Comparison of ENCODE assay signal across 11 mouse cellular contexts in genomic region chr1:73364300-73364683, GRCm38 (mm10).
DNase-seq lines count a peak whose midpoint lies in the region; ATAC-seq and TF ChIP-seq lines count a peak whose summit lies in the region.
"Had no signal": no experiment of that assay in that cellular context is flagged by ENCODE, and none has a peak within 500 bp of the region (broad histone marks: within the 10 kb centered on the region; RNA-seq: fewer than 3 reads in every experiment).

No protein-coding gene starts in this region.

- no peak for DNase-seq in forebrain, embryonic 14.5 days (ENCODE audit: low spot score)
- no peak for DNase-seq in forebrain, postnatal 0 days
- no peak for DNase-seq in kidney, adult 9 months
- DNase-seq in gastrocnemius, postnatal 25 days: no peak
- no peak for DNase-seq in cerebellum, adult 11-12 months
- DNase-seq: cerebellum, adult 18-20 months; liver, postnatal 0 days; right cerebral cortex, postnatal 14 days had no signal

- H3K4me3 ChIP-seq in forebrain, embryonic 14.5 days (ENCODE audit: low read depth, low read length): no peak overlapping the region
- H3K4me3 ChIP-seq in forebrain, postnatal 0 days (ENCODE audit: low read depth, low read length): no peak overlapping the region
- H3K4me3 ChIP-seq in kidney, embryonic 16.5 days (ENCODE audit: low read length): no peak overlapping the region
- H3K4me3 ChIP-seq in intestine, embryonic 15.5 days (replicated peaks): no peak overlapping the region
- H3K4me3 ChIP-seq in neural tube, embryonic 13.5 days: no peak overlapping the region

- H3K4me1 ChIP-seq in forebrain, embryonic 14.5 days (ENCODE audit: control insufficient read depth, insufficient read depth, low read length): peaks cover 14% of the 10 kb centered on the region; the same call in 1 of the 2 replicates
- H3K4me1 ChIP-seq in forebrain, postnatal 0 days (ENCODE audit: insufficient read depth): no peaks in the 10 kb centered on the region
- peaks cover 65% of the 10 kb centered on the region for H3K4me1 ChIP-seq in kidney, embryonic 16.5 days (ENCODE audit: insufficient read depth, low read length)
- H3K4me1 ChIP-seq in intestine, embryonic 15.5 days (replicated peaks): peaks cover 30% of the 10 kb centered on the region
- peaks cover 41% of the 10 kb centered on the region for H3K4me1 ChIP-seq in neural tube, embryonic 13.5 days (replicated peaks)

- 32% methylated on average over 7 of the region's 7 CpGs for whole genome bisulfite sequencing in forebrain, embryonic 14.5 days
- 42% methylated on average over 7 of the region's 7 CpGs for WGBS in forebrain, postnatal 0 days
- WGBS in kidney, embryonic 16.5 days: 62% methylated on average over 7 of the region's 7 CpGs
- 66% methylated on average over 7 of the region's 7 CpGs for WGBS in intestine, embryonic 15.5 days
- WGBS in neural tube, embryonic 13.5 days: 44% methylated on average over 7 of the region's 7 CpGs

- H3K9me3 ChIP-seq in forebrain, embryonic 14.5 days (replicated peaks; ENCODE audit: control insufficient read depth, low read length): no peaks in the 10 kb centered on the region
- H3K9me3 ChIP-seq in forebrain, postnatal 0 days (ENCODE audit: low read length): no peaks in the 10 kb centered on the region
- no peaks in the 10 kb centered on the region for H3K9me3 ChIP-seq in kidney, embryonic 16.5 days (ENCODE audit: low read length)
- H3K9me3 ChIP-seq in intestine, embryonic 15.5 days: no peaks in the 10 kb centered on the region
- no peaks in the 10 kb centered on the region for H3K9me3 ChIP-seq in neural tube, embryonic 13.5 days

- peak; percentile 7; the same call in 1 of the 2 replicates for ATAC-seq in forebrain, embryonic 14.5 days
- ATAC-seq in forebrain, postnatal 0 days: no peak
- ATAC-seq in kidney, embryonic 16.5 days (ENCODE audit: low FRiP score, low TSS enrichment): no peak
- no peak for ATAC-seq in intestine, embryonic 15.5 days
- no peak for ATAC-seq in neural tube, embryonic 13.5 days (ENCODE audit: low read depth)
- ATAC-seq: liver, postnatal 0 days had no signal

- H3K36me3 ChIP-seq in forebrain, embryonic 14.5 days (ENCODE audit: control insufficient read depth, insufficient read depth, low read length): no peaks in the 10 kb centered on the region
- H3K36me3 ChIP-seq in forebrain, postnatal 0 days (ENCODE audit: insufficient read depth): no peaks in the 10 kb centered on the region
- H3K36me3 ChIP-seq in kidney, embryonic 16.5 days (ENCODE audit: insufficient read depth, low read length): no peaks in the 10 kb centered on the region
- H3K36me3 ChIP-seq in intestine, embryonic 15.5 days: no peaks in the 10 kb centered on the region
- H3K36me3 ChIP-seq in neural tube, embryonic 13.5 days: no peaks in the 10 kb centered on the region

- H3K9ac ChIP-seq in forebrain, embryonic 14.5 days (ENCODE audit: low read length): no peak overlapping the region
- H3K9ac ChIP-seq in forebrain, postnatal 0 days: no peak overlapping the region
- H3K9ac ChIP-seq in kidney, embryonic 16.5 days (replicated peaks; ENCODE audit: low read length): peak overlapping the region; percentile 34
- H3K9ac ChIP-seq in intestine, embryonic 15.5 days: no peak overlapping the region
- no peak overlapping the region for H3K9ac ChIP-seq in neural tube, embryonic 13.5 days
- H3K9ac ChIP-seq: liver, postnatal 0 days had no signal

- no peak for TF ChIP-seq CTCF in forebrain, postnatal 0 days (IDR thresholded peaks at IDR 0.05; ENCODE audit: low read depth)

- no peaks in the 10 kb centered on the region for H3K27me3 ChIP-seq in forebrain, embryonic 14.5 days (replicated peaks; ENCODE audit: control insufficient read depth, insufficient read depth, low read length)
- H3K27me3 ChIP-seq in forebrain, postnatal 0 days (ENCODE audit: insufficient read depth, low read length): no peaks in the 10 kb centered on the region
- H3K27me3 ChIP-seq in kidney, embryonic 16.5 days (ENCODE audit: insufficient read depth, low read length): no peaks in the 10 kb centered on the region
- no peaks in the 10 kb centered on the region for H3K27me3 ChIP-seq in intestine, embryonic 15.5 days (replicated peaks)
- no peaks in the 10 kb centered on the region for H3K27me3 ChIP-seq in neural tube, embryonic 13.5 days

- H3K4me2 ChIP-seq in forebrain, embryonic 14.5 days (ENCODE audit: low read length): no peak overlapping the region
- no peak overlapping the region for H3K4me2 ChIP-seq in forebrain, postnatal 0 days (ENCODE audit: low read depth)
- no peak overlapping the region for H3K4me2 ChIP-seq in kidney, embryonic 16.5 days (replicated peaks; ENCODE audit: low read depth, low read length)
- H3K4me2 ChIP-seq in intestine, embryonic 15.5 days (replicated peaks): no peak overlapping the region
- H3K4me2 ChIP-seq in neural tube, embryonic 13.5 days: no peak overlapping the region

- H3K27ac ChIP-seq in forebrain, embryonic 14.5 days (ENCODE audit: low read depth, low read length): no peak overlapping the region; the same call in 1 of the 2 replicates
- H3K27ac ChIP-seq in forebrain, postnatal 0 days (ENCODE audit: low read depth, low read length): no peak overlapping the region
- H3K27ac ChIP-seq in kidney, embryonic 16.5 days (ENCODE audit: low read length): peak overlapping the region; percentile 92
- H3K27ac ChIP-seq in intestine, embryonic 15.5 days: 0 out of 2 replicates have a peak overlapping the region, but pooled peaks have one; percentile 78
- peak overlapping the region; percentile 84 for H3K27ac ChIP-seq in neural tube, embryonic 13.5 days (replicated peaks)

Comparison
In these comparisons a context has a peak if more than half of its experiments do, and no peak if none do; other contexts are left out.
1. H3K27ac ChIP-seq: peak in kidney, embryonic 16.5 days (single experiment), intestine, embryonic 15.5 days (single experiment) and neural tube, embryonic 13.5 days (single experiment); none in forebrain, embryonic 14.5 days (single experiment) and forebrain, postnatal 0 days (single experiment).